Mouse (Mus musculus) CD4-positive, CD25-positive, alpha-beta regulatory T cell, adult 2 months (primary cell): ENCODE data around the gene Toe1.
"Not testable (repeated sequence)": the region's sequence is repeated elsewhere in the genome, so short reads cannot be mapped to it uniquely, and the experiment has no call there.

Experiments used
- DNase-seq: peaks from one replicate; pipeline ENCODE4 v3.0.0-alpha.2; 2012; ENCODE audit warnings: low read depth, low spot score

The Toe1 gene

DNA sequence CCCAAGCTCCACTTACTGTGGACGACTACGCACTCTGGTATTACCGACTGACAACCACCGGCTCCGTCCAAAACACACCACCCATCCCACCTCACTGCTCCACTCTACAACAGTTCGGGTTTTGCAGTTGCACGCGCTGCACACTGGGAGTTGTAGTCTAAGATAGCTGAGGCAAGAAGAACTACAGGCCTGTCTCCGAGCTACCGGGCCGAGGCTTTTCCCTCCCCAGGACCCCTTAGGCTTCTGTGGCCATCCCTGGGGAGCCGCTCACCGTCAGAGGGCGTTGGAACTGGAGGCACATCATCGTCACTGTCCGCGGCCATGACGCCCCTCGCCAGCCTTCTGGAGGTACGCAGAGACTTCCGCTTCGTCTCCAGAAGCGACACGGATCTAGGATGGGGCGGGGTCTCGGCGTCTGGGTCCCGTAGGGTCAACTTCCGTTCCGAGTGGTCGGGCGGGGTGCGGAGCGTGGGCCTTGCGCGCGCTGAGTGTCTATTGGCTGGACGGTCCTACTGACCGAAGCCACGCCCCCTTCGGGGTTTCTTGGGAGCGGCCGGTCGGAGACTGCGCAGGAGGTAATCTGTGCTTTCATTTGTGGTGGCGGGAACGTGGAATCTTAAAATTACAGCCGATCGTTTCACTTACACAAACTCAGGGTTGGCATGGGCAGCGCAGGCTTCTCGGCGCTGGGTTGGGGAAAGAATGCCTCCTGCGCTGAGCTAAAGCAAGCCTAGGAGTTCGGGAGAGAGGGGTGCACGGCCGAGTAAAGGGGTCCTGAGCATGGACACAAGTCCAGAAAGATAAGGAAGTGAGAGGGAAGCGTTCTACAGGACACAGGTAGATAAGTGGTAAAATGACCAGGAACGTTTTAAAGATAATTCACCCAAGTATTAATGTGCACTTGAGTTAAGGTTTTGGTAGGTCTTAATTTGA is at the start of gene Toe1, which contains the start of gene Mutyh:
Gene Toe1 (minus strand): TSS at position 444 of the 933 bp plus-strand sequence.
Gene Mutyh (plus strand): TSS at position 527 of the 933 bp plus-strand sequence.
- peak; percentile 96 for DNase-seq

DNA sequence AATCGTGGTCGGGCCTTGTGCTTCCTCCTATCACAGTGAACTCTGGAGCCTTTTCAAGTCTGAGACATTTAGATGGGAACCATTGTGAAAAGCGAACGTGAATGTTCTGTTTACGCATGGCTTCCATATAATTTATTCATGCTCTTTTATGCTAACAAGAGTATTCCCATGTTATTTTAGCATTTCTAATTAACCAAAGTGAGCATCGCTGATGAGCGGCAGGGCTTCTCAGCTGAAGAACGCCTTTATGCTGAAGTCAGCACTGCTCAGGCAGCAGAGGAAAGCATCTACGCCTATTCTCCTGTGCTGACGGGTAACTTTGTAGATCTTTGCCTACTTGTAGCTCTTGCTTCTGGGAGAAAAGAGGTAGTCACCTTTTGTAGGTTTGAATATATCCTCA is 49.8 kb upstream of the Toe1 start:
- DNase-seq, result no peak

DNA sequence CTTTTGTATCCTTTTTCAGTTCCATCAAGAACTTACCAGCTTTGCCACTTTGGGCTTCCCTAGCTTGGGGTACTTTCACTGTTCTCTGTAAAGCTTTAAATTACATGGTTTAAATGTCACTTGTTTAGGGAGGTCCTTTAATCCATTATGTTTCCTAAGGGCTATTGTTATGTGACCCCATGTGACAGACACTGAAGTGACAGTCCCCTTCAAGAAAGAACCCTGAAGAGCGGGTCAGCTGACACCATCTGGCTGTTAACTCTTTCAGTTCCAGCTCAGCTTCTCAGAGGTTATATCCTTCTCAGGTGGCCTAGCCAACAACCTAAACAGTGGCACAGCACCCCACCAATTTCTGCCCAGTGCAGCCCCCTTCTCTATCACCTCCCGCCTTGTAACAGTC is 46.8 kb upstream of the Toe1 start:
- no peak for DNase-seq

DNA sequence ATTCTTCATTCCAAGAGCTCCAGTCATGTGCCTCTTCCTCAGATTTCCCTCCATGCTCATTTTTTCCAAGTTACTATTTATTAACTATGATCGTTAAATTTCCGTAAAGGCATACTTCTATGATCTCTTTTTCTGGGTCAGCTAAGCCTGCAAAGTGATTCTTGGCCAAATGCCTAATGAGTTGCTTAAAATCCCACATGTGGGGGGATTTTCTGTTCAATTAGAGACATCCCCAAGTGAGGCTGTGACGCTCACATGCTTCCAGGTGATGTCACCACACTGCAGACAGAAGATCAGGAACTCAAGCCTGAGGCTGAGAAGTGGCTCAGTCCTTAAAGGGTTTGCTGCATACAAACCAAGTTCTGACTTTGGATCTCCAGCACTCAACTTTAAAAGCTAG is 42.5 kb upstream of the Toe1 start:
- no peak for DNase-seq

DNA sequence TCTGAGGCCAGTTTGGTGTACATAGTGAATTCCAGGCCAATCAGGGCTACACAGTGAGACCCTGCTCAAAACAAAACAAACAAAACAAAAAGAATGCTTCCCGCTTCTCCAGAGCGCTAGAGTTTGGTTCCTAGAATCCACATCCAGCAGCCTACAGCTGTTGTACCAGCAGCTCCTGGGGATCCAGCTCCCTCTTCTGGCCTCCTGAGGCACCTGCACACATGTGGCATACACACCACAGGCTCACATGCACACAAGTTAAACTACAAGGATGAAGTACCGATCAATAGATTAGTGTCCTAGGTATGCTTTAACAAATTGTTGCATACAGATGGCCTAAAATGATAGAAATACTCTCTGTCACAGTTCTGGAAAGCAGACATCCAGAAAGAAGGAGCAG is 36.9 kb upstream of the Toe1 start:
- DNase-seq, result no peak

DNA sequence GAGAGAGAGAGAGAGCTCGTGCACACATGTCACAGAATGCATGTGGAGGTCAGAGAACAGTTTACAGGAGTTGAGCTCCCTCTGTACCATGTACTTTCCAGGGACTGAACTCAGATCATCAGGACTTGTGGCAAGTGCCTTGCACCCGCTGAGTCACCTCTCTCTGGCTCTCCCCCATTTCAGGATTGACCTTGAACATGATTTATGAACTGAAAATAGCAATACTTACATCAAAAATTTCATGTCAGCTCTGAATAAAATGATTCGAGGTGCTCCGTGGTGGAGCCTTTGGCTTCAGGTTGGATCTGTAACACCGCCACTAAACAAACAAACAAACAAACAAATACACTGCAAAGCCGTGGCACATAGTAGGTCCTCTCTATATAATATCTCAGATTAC is 33.4 kb upstream of the Toe1 start:
- no peak for DNase-seq

DNA sequence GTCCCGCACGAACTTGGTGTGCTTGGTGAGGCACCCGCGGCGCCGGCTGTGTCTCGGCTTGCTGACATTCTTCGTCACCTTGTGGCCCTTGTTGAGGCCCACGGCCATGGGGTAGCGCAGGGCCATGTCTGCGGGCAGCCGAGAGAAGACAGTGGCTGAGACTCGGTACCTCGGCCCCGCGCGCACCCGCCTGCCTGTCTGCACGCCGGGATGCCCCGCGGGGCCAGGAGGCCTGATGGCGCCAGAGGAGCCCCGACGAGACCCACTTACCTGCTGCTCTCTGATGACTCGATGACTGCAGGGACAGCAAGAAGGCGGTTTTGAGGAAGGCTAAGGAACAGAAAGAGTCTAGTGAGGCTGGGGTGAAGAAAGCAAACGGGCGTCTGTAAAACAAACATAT is 32.7 kb upstream of the Toe1 start:
- DNase-seq, result not testable (repeated sequence)

DNA sequence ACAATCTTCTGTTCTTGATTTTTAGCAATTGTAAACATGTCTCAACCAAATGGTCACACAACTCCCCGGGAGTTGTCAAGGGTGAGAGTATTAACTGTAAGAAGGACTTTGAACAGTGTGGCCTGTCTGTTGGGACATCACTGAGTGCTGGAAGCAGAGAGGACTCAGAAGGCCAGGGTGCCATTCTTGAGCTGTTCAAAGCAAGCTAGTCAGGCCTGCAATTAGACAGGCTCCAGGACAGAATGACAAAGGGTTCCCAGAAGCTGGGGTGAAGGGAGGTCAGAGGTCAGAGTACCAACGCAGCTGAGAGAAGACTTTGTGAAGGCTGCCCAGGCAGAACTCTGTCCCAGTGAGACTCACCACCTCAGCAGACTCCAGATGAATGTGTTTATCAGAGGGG is 31.6 kb upstream of the Toe1 start:
- DNase-seq, result no peak

DNA sequence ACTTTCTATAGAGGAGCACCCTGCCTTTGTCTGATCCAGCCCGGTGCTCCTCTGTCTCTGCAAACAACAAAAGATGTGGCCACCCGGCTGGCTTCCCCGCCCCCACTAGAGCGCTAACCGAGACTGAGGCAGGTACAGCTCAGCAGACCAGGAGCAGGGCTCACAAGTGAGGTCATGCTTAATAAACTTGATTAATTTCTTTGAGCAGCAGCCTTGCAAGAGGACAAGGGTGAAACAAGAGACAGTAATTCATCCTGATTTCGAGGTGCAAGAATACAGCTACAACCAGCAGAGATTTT is 22.6 kb upstream of the Toe1 start:
- DNase-seq, result no peak

DNA sequence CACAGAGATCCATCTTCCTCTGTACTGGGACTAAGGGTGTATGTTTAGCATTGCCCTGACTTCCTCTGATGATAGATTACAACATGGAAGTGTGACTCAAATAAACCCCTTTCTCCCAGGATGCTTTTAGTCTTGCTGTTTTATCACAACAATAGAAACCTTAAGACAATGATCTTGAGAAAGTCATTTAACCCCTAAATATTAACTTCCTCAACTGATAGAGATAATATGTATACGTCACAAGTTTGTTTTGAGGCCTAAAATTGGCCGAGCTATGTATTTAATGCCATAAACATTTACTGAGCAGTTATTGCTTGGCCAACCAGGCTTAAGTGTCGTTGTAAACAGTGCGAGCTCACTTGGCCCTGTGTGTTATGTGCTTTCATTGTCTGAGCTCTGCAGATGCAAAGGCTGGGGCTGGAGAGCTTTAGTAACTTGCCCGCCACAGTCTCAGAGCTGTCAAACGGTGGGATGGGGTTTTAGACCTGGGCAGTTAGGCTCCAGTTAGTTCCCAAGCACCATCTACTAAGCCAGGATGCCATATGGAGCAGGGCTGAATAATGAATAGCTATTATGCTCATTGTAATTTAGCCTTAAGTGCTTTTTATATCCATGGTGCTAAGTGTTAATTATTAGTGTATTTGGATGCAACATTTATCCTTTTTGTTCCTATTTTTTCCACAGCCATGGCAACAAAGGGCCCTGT is 22.1 kb upstream of the Toe1 start:
- DNase-seq, result no peak

DNA sequence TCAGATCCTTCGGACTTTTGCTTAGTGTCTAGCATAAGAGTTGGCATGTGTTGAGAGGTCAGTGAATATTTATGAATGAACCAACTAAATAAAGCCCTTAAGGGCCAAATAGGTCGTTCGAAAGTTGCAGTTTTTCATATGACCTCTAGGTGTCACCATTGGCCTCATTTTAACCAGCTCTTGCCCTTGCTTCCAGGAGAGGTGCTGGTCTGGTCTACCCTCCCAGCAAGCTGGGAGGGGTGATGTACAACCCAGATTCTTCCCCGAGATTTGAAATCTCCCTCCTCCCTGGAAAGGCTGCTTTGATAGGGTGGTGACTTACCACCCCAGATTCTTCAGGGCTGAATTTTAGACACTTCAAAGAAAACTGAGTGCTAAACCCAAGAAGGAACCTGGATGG is 20.4 kb upstream of the Toe1 start:
- DNase-seq, result peak; percentile 85

DNA sequence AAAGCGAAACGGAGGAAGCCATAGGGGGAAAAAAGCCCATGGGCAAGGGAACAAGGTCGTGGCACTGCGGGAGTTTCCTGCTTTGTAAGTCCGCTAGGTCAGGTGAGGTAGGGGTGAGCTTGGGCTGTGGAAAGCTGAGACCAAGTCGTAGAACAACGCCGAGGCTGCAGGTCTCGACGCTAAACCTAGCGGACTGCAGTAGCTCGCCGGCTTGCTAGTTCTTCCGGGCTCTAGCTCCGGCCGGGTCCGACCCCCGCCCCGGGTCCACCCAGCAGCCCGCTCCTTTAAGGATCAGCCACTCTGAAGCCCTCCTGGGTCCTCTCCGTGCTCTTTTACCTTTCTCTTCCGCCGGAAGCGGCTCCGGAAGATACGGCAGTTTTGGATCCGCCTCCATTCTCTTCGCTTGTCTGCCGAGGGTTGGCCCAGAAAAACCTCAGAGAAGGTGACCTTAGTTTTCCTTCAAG is 17.1 kb upstream of the Toe1 start:
- DNase-seq, result peak; percentile 82

DNA sequence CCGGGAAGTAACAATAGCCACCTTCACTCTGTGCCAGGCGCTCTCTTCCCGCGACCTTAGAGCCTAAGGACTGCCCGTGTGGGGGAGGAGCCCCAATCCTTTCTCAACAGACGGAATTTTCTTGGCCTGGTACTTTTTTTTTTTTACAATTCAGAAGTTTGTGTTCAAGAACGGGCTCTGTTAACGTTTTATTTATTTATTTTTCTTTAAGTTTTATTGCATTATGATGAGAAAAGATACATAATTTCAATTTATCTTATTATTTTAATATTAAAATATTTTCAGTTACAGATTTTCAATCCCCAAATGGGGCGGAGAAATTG is 14.2 kb upstream of the Toe1 start, which contains the start of gene Hpdl:
Gene Hpdl (minus strand): TSS at position 14 of the 323 bp plus-strand sequence.
- no peak for DNase-seq

DNA sequence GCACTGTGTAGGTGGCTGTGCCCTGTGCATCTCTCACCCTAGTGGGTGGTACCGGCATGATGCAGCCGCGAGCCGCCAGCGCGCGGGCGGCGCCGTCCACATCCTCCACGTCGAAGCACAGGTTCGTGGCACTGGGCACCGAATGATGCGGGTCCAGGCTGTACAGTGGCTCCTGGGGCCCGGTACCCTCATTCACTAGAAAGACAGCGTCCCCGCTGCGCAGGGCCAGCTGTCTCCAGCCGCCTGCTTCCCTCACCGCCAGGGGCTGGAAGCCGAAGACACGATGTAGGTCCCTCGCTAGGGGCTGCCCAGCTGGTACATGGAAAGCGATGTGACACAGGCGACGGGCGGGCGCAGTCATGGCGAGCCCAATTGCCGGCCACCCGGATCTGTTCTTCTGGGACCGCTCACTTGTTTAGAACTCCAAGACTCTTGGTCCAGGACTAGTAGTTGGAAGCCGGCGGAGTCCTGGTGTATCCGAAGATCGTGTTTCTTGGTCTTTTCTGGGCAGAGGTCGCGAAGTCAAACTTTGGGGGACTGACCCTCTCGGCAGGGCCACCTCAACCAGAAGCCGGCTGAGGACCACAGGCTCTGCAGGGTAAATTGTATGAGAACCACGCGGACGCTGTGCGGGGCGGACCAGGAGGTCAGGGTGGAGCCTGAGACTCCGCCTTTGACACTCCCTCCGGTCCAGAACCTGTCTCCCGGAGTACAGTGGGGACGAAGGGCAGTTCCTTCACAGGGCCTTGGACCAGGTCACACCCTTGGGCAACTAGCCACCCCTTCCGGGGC is 13.7 kb upstream of the Toe1 start:
- peak; percentile 66 for DNase-seq

DNA sequence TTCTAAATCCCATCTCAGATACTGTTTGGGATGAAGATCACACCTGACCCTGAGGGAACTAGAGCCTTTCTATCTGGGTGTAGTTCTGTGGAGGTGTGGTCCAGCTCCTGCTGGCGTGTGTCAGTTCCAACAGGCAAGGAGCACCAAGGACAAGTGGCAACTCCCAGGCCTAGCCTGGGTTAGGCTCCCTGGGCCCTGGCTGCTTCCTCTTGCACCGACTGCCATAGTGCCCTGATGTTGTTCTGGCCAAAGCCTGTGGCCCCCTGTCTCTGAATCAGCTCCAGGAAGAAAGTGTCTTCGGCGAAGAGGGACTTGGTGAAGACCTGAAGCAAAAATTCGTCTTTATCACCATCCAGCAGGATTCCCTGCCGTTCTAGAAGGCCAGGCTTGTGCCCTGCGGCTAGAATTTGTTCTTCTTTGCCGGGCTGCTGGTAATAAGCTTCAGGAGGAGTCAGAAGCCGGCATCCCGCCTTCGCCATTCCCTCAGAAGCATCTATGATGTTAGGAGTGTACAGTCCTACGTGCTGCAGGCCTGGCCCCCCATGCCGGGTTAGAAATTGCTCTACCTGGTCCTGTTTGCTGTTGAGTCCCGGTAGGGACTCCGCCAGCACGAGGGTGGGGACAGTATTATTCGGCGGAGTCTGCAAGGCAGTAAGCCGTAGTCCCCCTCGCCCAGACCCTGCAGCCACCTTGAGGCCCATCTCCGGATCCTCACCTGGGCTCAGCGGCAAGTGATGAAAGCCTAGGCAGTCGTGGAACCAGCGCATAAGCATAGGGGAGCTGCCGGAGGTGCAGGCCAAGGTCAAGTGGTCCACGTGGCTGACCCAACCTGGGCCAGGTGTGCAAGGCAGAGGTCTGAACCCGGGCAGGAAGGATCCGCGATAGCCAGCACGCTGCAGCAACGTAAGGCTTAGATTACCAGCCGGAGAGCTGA is 12.8 kb upstream of the Toe1 start:
- DNase-seq, result no peak

DNA sequence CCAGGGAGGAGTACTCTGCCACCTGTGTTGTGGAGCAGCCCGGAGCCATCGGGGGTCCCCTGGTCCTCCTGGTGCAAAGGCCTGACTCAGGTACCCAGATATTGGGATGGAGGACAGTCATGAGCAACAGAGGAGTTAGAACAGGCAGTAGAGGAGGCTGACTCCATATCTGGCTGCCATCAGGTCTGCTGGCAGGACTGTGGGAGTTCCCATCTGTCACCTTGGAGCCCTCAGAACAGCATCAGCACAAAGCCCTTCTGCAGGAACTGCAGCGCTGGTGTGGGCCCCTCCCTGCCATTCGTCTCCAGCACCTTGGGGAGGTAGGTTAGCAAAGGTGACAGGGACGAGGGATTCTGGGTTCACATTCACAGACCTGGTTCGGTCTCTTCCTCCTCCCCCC is 10.0 kb upstream of the Toe1 start:
- no peak for DNase-seq

DNA sequence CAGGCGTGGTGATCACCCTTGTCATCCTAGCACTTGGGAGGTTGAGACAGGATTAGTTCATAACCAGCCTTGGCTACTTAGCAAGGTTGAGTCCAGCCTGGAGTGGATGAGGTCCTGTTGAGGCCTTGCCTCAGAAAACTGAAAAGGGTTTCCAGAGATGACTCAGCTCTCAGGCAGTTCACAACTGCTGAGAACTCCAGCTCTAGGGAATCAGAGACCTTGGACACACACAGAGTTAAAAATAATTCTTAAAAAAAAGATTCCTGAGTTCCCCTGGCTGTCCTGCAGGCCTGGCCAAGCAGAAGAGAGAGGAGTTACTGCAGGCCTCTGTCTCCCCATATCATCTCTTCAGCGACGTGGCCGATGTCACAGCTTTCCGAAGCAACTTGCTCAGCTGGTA is 7.8 kb upstream of the Toe1 start:
- no peak for DNase-seq

DNA sequence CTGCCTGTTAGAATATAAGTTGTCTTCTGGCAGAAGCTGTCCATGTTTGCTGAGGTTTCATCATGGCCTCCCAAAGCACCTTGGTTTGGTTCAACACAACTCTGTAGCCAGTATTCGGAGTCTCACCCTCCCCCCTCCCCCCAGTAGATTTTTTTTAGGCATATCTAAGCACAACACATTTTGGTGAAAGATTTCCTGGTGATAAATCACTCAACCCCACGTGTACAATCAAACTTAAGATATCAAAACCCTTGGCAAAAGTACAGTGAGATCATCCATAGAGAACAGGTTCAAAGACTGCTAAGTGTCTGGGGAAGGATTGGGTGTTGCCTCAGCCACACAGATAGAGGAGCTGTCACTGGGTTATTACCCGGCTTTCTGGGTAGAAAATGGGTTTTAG is 3.6 kb upstream of the Toe1 start:
- DNase-seq, result no peak

DNA sequence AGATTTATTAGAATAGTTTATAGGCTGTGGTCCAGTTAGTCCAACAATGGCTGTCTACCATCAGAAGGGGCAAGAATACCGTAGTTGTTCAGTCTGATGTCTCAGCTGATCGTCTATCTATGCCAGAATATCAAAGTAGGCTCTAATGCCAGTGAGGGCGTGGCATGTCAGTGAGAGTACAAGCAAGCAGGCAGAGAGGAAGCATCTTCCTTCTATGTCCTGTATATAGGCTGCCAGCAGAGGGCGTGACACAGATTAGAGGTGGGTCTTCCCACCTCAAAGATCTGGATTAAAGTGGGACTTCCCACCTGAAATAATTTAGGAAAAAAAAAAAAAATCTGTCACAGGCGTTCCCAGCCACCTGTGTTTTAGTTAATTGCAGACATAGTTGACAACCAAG is 7.5 kb downstream of the Toe1 start:
- DNase-seq, result peak; percentile 64

DNA sequence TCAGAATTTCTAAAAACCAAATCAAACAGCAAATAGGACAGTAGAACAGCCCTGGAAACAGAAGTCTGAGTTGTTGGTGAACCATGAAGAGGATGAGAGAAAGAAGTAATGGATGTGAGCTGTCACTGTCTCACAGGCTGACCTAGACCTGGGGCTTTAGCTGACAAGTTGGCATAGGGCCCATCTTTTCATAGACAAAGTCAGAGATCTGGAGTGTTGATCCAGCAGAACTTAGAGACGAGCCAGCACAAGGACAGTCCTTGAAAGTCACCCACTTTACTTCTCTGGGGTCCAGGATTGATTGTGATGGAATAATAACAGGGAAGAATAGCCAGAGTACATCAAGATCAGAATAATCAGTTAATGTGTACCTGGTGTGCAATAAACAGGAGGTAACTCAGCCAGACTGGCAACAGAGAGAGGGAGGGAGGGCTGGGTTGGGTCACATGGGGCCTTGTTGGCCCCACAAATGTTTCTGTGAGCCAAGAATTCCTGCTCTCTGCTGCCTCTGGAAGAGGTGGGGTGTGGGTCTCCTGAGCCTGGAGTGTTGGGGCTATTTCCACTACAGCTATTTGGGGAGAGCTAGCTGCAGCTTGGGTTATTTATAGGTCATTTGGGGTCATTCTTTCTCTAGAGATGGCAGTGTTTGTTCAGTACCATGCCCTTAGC is 10.9 kb downstream of the Toe1 start:
- DNase-seq, result no peak

DNA sequence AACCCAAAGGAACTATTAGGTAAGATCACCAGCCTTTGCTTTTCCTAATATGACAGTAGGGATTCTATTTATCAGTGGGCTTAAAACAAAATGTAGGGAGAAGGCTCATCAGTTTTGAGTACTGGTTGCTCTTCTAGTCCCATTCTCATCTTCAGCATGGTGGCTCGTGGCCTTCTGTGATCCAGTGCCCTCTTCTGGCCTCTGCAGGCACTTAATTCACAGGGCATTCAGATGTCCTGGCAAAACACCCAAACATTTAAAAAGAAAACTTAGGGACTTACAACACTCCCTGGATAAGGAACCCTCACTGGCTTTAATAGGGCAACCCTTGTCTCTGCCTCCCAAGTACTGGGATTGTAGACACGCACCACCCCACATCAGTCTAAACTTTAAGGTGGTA is 13.2 kb downstream of the Toe1 start:
- DNase-seq, result no peak
